8 mouse cellular contexts compared by ENCODE assay signal in the genomic region with DNA sequence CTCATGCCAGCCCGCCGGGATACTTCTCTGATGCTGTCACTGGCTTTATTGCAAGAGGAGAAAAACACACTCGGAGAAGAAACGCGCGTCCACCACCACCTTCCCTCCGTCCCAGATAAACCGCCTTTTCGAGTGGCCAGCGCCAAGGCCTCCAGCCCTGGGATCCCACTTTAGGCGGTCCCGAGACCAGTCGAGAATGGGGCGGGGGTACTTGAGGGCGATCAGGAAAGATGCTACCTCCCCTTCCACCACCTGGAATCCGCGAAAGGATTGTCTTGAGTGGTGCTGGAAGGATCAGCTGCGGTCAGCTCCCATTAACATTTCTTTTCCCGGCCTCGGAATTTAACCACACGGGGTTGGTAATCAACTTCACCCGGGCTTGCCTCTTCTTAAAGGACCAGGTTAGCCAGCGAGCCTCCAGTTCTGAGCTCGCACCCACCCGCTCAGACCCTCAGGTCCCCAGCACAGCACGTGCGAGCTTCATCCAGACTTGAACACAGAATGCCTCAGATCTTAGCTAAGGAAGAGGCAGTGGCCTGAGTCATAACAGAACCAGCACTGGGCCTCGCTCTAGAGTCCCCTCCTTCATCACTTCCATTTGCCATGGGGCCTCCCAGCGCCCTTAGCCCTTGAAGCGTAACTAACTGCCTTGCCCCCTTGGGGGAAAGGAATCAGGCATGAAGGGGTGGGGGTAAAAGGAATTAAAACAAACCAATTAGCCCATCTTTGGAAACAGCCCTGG.
DNase-seq lines count a peak whose midpoint lies in the region; ATAC-seq and TF ChIP-seq lines count a peak whose summit lies in the region.

No protein-coding gene starts in this region.

- peaks cover 8% of the 10 kb centered on the region for H3K4me1 ChIP-seq in heart, adult 2 months (ENCODE audit: control insufficient read depth, insufficient read depth, low read length)
- H3K4me1 ChIP-seq in forebrain, embryonic 12.5 days: peaks cover 32% of the 10 kb centered on the region
- H3K4me1 ChIP-seq in kidney, embryonic 15.5 days: peaks cover 55% of the 10 kb centered on the region
- peaks cover 28% of the 10 kb centered on the region for H3K4me1 ChIP-seq in midbrain, embryonic 15.5 days

- H3K4me2 ChIP-seq in forebrain, embryonic 12.5 days: peak overlapping the region; percentile 93
- peak overlapping the region; percentile 87 for H3K4me2 ChIP-seq in kidney, embryonic 15.5 days
- peak overlapping the region; percentile 98 for H3K4me2 ChIP-seq in midbrain, embryonic 15.5 days

- TF ChIP-seq POLR2A in heart, adult 2 months (IDR thresholded peaks at IDR 0.05; ENCODE audit: insufficient read depth, low read depth, low read length): no peak

- H3K36me3 ChIP-seq in heart, adult 2 months (ENCODE audit: control insufficient read depth, insufficient read depth, low read length): no peaks in the 10 kb centered on the region
- H3K36me3 ChIP-seq in forebrain, embryonic 12.5 days (replicated peaks): no peaks in the 10 kb centered on the region
- no peaks in the 10 kb centered on the region for H3K36me3 ChIP-seq in kidney, embryonic 15.5 days
- no peaks in the 10 kb centered on the region for H3K36me3 ChIP-seq in midbrain, embryonic 15.5 days (replicated peaks)

- 19% methylated on average over 30 of the region's 30 CpGs for WGBS in heart, adult 2 months
- WGBS in forebrain, embryonic 12.5 days: 2% methylated on average over 30 of the region's 30 CpGs
- 3% methylated on average over 30 of the region's 30 CpGs for WGBS in kidney, embryonic 15.5 days
- WGBS in midbrain, embryonic 15.5 days: 4% methylated on average over 30 of the region's 30 CpGs

- peaks cover 1% of the 10 kb centered on the region; the same call in 1 of the 2 replicates for H3K79me2 ChIP-seq in heart, adult 2 months (replicated peaks; ENCODE audit: control insufficient read depth, insufficient read depth, low read length)

- DNase-seq in heart, adult 2 months: no peak
- DNase-seq in heart, postnatal 25 days (ENCODE audit: low spot score): no peak
- no peak for DNase-seq in thymus, postnatal 0 days (ENCODE audit: low spot score)
- DNase-seq in testis, postnatal 14 days (ENCODE audit: low spot score): no peak

- TF ChIP-seq CTCF in heart, adult 2 months (IDR thresholded peaks at IDR 0.05): no peak

- H3K27ac ChIP-seq in heart, adult 2 months: peak overlapping the region; percentile 80
- no peak overlapping the region for H3K27ac ChIP-seq in forebrain, embryonic 12.5 days
- H3K27ac ChIP-seq in kidney, embryonic 15.5 days: peak overlapping the region; percentile 89
- no peak overlapping the region for H3K27ac ChIP-seq in midbrain, embryonic 15.5 days

- ATAC-seq in forebrain, embryonic 12.5 days (ENCODE audit: low FRiP score): no peak
- peak; percentile 19 for ATAC-seq in kidney, embryonic 15.5 days (replicated peaks; ENCODE audit: low FRiP score)
- ATAC-seq in midbrain, embryonic 15.5 days (replicated peaks): peak; percentile 17; the same call in 1 of the 2 replicates
- no peak for ATAC-seq in activated CD4-positive, CD25-positive, alpha-beta regulatory T cell, adult 4 months

- no peak for TF ChIP-seq EP300 in heart, adult 2 months (IDR thresholded peaks at IDR 0.05; ENCODE audit: insufficient read depth, low read depth, low read length)

- intact Hi-C loops in heart, adult 2 months (cut with DNase I): loop anchor here (5.0 kb wide), 1 partner anchor 121 kb away; no protein-coding TSS in a partner anchor
- intact Hi-C loops in heart, postnatal 25 days (cut with DNase I): loop anchor here (5.0 kb wide), 1 partner anchor 56 kb away; no protein-coding TSS in a partner anchor

- no peaks in the 10 kb centered on the region for H3K27me3 ChIP-seq in heart, adult 2 months (ENCODE audit: control insufficient read depth, insufficient read depth, low read length)
- peaks cover 73% of the 10 kb centered on the region for H3K27me3 ChIP-seq in forebrain, embryonic 12.5 days
- peaks cover 51% of the 10 kb centered on the region for H3K27me3 ChIP-seq in kidney, embryonic 15.5 days
- H3K27me3 ChIP-seq in midbrain, embryonic 15.5 days (replicated peaks): peaks cover 10% of the 10 kb centered on the region

- peak overlapping the region; percentile 41 for H3K4me3 ChIP-seq in heart, adult 2 months
- peak overlapping the region; percentile 67 for H3K4me3 ChIP-seq in forebrain, embryonic 12.5 days (replicated peaks)
- peak overlapping the region; percentile 58 for H3K4me3 ChIP-seq in kidney, embryonic 15.5 days (replicated peaks)
- H3K4me3 ChIP-seq in midbrain, embryonic 15.5 days: peak overlapping the region; percentile 62

- peak overlapping the region; percentile 75 for H3K9ac ChIP-seq in heart, adult 2 months (ENCODE audit: low read depth, low read length)
- H3K9ac ChIP-seq in forebrain, embryonic 12.5 days: peak overlapping the region; percentile 65
- H3K9ac ChIP-seq in kidney, embryonic 15.5 days: peak overlapping the region; percentile 66
- peak overlapping the region; percentile 64 for H3K9ac ChIP-seq in midbrain, embryonic 15.5 days

- H3K9me3 ChIP-seq in forebrain, embryonic 12.5 days: no peaks in the 10 kb centered on the region
- no peaks in the 10 kb centered on the region for H3K9me3 ChIP-seq in kidney, embryonic 15.5 days (replicated peaks)
- H3K9me3 ChIP-seq in midbrain, embryonic 15.5 days: no peaks in the 10 kb centered on the region

Comparison
In these comparisons a context has a peak if more than half of its experiments do, and no peak if none do; other contexts are left out.
1. H3K27ac ChIP-seq: peak in heart, adult 2 months (single experiment) and kidney, embryonic 15.5 days (single experiment); none in forebrain, embryonic 12.5 days (single experiment) and midbrain, embryonic 15.5 days (single experiment).
2. ATAC-seq: peak in kidney, embryonic 15.5 days (single experiment) and midbrain, embryonic 15.5 days (single experiment); none in forebrain, embryonic 12.5 days (single experiment) and activated CD4-positive, CD25-positive, alpha-beta regulatory T cell, adult 4 months (single experiment).
3. Peak in every context shown above with its lines, with median percentiles within 50 percentile points of each other: H3K4me3 ChIP-seq, H3K9ac ChIP-seq and H3K4me2 ChIP-seq.